ENCODE assay signal across 33 mouse cellular contexts in genomic region chr11:56026854-56027253, GRCm38 (mm10). TPM values are rescaled to one million over a fixed set of nuclear protein-coding genes. Genes with fewer than 3 reads are reported as not detected.
DNase-seq lines count a peak whose midpoint lies in the region; ATAC-seq and TF ChIP-seq lines count a peak whose summit lies in the region.
"Had no signal": no experiment of that assay in that cellular context is flagged by ENCODE, and none has a peak within 500 bp of the region (broad histone marks: within the 10 kb centered on the region; RNA-seq: fewer than 3 reads in every experiment).

No protein-coding gene starts in this region.

- H3K36me3 ChIP-seq in heart, embryonic 11.5 days (ENCODE audit: control insufficient read depth, insufficient read depth, low read length), result no peaks in the 10 kb centered on the region
- no peaks in the 10 kb centered on the region for H3K36me3 ChIP-seq in liver, embryonic 11.5 days (ENCODE audit: control insufficient read depth, insufficient read depth, low read length)
- H3K36me3 ChIP-seq: heart, embryonic 13.5 days; hindbrain, embryonic 12.5 days; lung, embryonic 15.5 days; neural tube, embryonic 13.5 days had no signal

- H3K4me3 ChIP-seq in cerebellum, adult 2 months (replicated peaks; ENCODE audit: insufficient read depth, low read depth, low read length), result no peak overlapping the region
- H3K4me3 ChIP-seq in heart, embryonic 11.5 days (ENCODE audit: low read depth, low read length), result no peak overlapping the region
- no peak overlapping the region for H3K4me3 ChIP-seq in liver, embryonic 11.5 days (ENCODE audit: low read depth, low read length)
- H3K4me3 ChIP-seq: forebrain, embryonic 13.5 days; heart, embryonic 13.5 days; hindbrain, embryonic 12.5 days; lung, embryonic 15.5 days; neural tube, embryonic 13.5 days had no signal

- intact Hi-C loops in heart, postnatal 10 days (cut with DNase I), result no loop called here

- ATAC-seq in heart, embryonic 11.5 days (replicated peaks; ENCODE audit: insufficient number of reproducible peaks, low FRiP score, low TSS enrichment), result 0 out of 2 replicates have a peak, but pooled peaks have one; percentile 18
- no peak for ATAC-seq in liver, embryonic 11.5 days (replicated peaks; ENCODE audit: low FRiP score)
- ATAC-seq: activated CD4-positive, CD25-positive, alpha-beta regulatory T cell, adult 4 months; forebrain, embryonic 13.5 days; Patski had no signal

- TF ChIP-seq CTCF in cerebellum, adult 2 months (IDR thresholded peaks at IDR 0.05; ENCODE audit: borderline replicate concordance, insufficient read depth, low read depth, low read length), result no peak

- no peak overlapping the region for H3K27ac ChIP-seq in cerebellum, adult 2 months (ENCODE audit: insufficient read depth, low read length)
- H3K27ac ChIP-seq in heart, embryonic 11.5 days (ENCODE audit: low read depth, low read length), result no peak overlapping the region
- H3K27ac ChIP-seq in liver, embryonic 11.5 days (ENCODE audit: low read depth, low read length), result no peak overlapping the region
- H3K27ac ChIP-seq: forebrain, embryonic 13.5 days; heart, embryonic 13.5 days; hindbrain, embryonic 12.5 days; lung, embryonic 15.5 days; neural tube, embryonic 13.5 days had no signal

- no peak overlapping the region for H3K4me2 ChIP-seq in heart, embryonic 11.5 days
- H3K4me2 ChIP-seq in liver, embryonic 11.5 days, result no peak overlapping the region
- H3K4me2 ChIP-seq: forebrain, embryonic 13.5 days; heart, embryonic 13.5 days; hindbrain, embryonic 12.5 days; lung, embryonic 15.5 days; midbrain, embryonic 11.5 days; neural tube, embryonic 13.5 days had no signal

- H3K9ac ChIP-seq in heart, embryonic 11.5 days (ENCODE audit: low read depth, low read length), result no peak overlapping the region
- H3K9ac ChIP-seq in liver, embryonic 11.5 days (ENCODE audit: low read depth, low read length), result no peak overlapping the region
- H3K9ac ChIP-seq: forebrain, embryonic 13.5 days; heart, embryonic 13.5 days; hindbrain, embryonic 12.5 days; lung, embryonic 15.5 days; neural tube, embryonic 13.5 days had no signal

- WGBS in cerebellum, adult 2 months, result 95% methylated on average over 10 of the region's 10 CpGs
- 54% methylated on average over 10 of the region's 10 CpGs for WGBS in heart, embryonic 11.5 days (ENCODE audit: insufficient replicate concordance)
- 74% methylated on average over 10 of the region's 10 CpGs for WGBS in liver, embryonic 11.5 days

- H3K4me1 ChIP-seq in cerebellum, adult 2 months (ENCODE audit: control insufficient read depth, insufficient read depth, low read length), result no peaks in the 10 kb centered on the region
- no peaks in the 10 kb centered on the region for H3K4me1 ChIP-seq in heart, embryonic 11.5 days (ENCODE audit: control insufficient read depth, insufficient read depth, low read length)
- no peaks in the 10 kb centered on the region for H3K4me1 ChIP-seq in liver, embryonic 11.5 days (replicated peaks; ENCODE audit: control insufficient read depth, insufficient read depth, low read length)
- H3K4me1 ChIP-seq: heart, embryonic 13.5 days; hindbrain, embryonic 12.5 days; lung, embryonic 15.5 days; neural tube, embryonic 13.5 days had no signal

- H3K9me3 ChIP-seq in heart, embryonic 11.5 days (replicated peaks; ENCODE audit: control insufficient read depth, low read length), result no peaks in the 10 kb centered on the region
- H3K9me3 ChIP-seq in liver, embryonic 11.5 days (ENCODE audit: control insufficient read depth, low read length), result no peaks in the 10 kb centered on the region
- H3K9me3 ChIP-seq: forebrain, embryonic 13.5 days; heart, embryonic 13.5 days; hindbrain, embryonic 12.5 days; lung, embryonic 15.5 days; neural tube, embryonic 13.5 days had no signal

- DNase-seq in cerebellum, postnatal 10 days, result peak; percentile 22 to 31
- no peak for DNase-seq in cerebellum, adult 2 months
- no peak for DNase-seq in heart, postnatal 10 days
- peak; percentile 3 for DNase-seq in liver
- no peak for DNase-seq in liver, embryonic 11.5 days (ENCODE audit: low spot score)
- no peak for DNase-seq in lung, postnatal 4 days
- no peak for DNase-seq in adrenal gland, postnatal 36 days
- DNase-seq: adrenal gland, adult 2 months; gastrocnemius, postnatal 25 days; heart, adult 18-20 months; heart, postnatal 14 days; kidney, adult 11 months; kidney, postnatal 14 days; thymus, adult 2 months; thymus, postnatal 36 days had no signal

- no peaks in the 10 kb centered on the region for H3K27me3 ChIP-seq in cerebellum, adult 2 months (ENCODE audit: control insufficient read depth, insufficient read depth, low read length)
- no peaks in the 10 kb centered on the region for H3K27me3 ChIP-seq in heart, embryonic 11.5 days (ENCODE audit: control insufficient read depth, insufficient read depth, low read length)
- no peaks in the 10 kb centered on the region for H3K27me3 ChIP-seq in liver, embryonic 11.5 days (replicated peaks; ENCODE audit: control insufficient read depth, insufficient read depth, low read length)
- H3K27me3 ChIP-seq: heart, embryonic 13.5 days; hindbrain, embryonic 12.5 days; lung, embryonic 15.5 days; neural tube, embryonic 13.5 days; Patski had no signal

- no peak for TF ChIP-seq POLR2A in cerebellum, adult 2 months (IDR thresholded peaks at IDR 0.05; ENCODE audit: borderline replicate concordance, insufficient read depth, low read length)

RNA-seq across cellular contexts. Expression of gene Nmur2, which starts 14.0 kb away (rescaled TPM):
- 0.11 and 0.19 TPM in 2 replicates for polyA plus RNA-seq in cerebellum, adult 2 months (2012; rRNA removed)
- polyA plus RNA-seq in heart, embryonic 11.5 days (2014; fragmentation: Nextera tagmentation; extraction: Ambion mirVana), result 0.38 TPM in 1 of 2 replicates, not detected in the other
- not detected for total RNA-seq in heart, postnatal 10 days (2021)
- polyA plus RNA-seq in liver, embryonic 11.5 days (2014; fragmentation: Nextera tagmentation; extraction: Ambion mirVana), result 0.10 TPM in 1 of 2 replicates, not detected in the other
- total RNA-seq in adrenal gland, postnatal 36 days (2021), result not detected
- total RNA-seq: adrenal gland, adult 2 months; adrenal gland, postnatal 4 days; gastrocnemius, adult 18-20 months; gastrocnemius, postnatal 25 days; heart, adult 18-20 months; heart, postnatal 14 days; liver, adult 2 months; megakaryocyte, adult 5-6 weeks; MEL had no signal
- polyA plus RNA-seq: activated CD4-positive, CD25-positive, alpha-beta regulatory T cell, adult 4 months; adrenal gland, adult 2 months; C2C12; heart, embryonic 13.5 days; hindbrain, embryonic 12.5 days; kidney, embryonic 14.5 days; limb, embryonic 11.5 days; liver, adult 2 months; liver, embryonic 16.5 days; Patski had no signal

Comparison
In these comparisons a context has a peak if more than half of its experiments do, and no peak if none do; other contexts are left out.
1. DNase-seq: peak in cerebellum, postnatal 10 days (2 of 2) and liver (single experiment); none in cerebellum, adult 2 months (0 of 2), heart, postnatal 10 days (0 of 2), liver, embryonic 11.5 days (single experiment), lung, postnatal 4 days (0 of 2) and adrenal gland, postnatal 36 days (0 of 2).